Mouse (Mus musculus) ovary, adult 18-20 months (tissue): ENCODE results near the gene Ncln.

Experiments
- DNase-seq: peaks from one replicate; pipeline ENCODE4 v3.0.0; 2022; ENCODE audit warnings: low spot score, mixed read lengths

Gene Ncln

GRCm38 (mm10) chr10:81513798-81514197 lies 17.6 kb upstream of the Ncln start:
- DNase-seq = no peak

GRCm38 (mm10) chr10:81510246-81510810 lies 14.1 kb upstream of the Ncln start:
- no peak for DNase-seq

- DNase-seq = no peak
Observed at GRCm38 (mm10) chr10:81507691-81508489, 11.7 kb upstream of the Ncln start.

GRCm38 (mm10) chr10:81507095-81507494 lies 10.9 kb upstream of the Ncln start:
- no peak for DNase-seq

- no peak for DNase-seq
Observed at GRCm38 (mm10) chr10:81505016-81505664, 8.9 kb upstream of the Ncln start.

GRCm38 (mm10) chr10:81502658-81503057 lies 6.5 kb upstream of the Ncln start:
- peak; percentile 55 for DNase-seq

GRCm38 (mm10) chr10:81501863-81502262 lies 5.7 kb upstream of the Ncln start:
- no peak for DNase-seq

- DNase-seq = no peak
Observed at GRCm38 (mm10) chr10:81500032-81500431, 3.8 kb upstream of the Ncln start, which contains the start of gene S1pr4. Gene S1pr4 (minus strand): TSS chr10:81500132.

GRCm38 (mm10) chr10:81499250-81499901 lies 3.2 kb upstream of the Ncln start:
- no peak for DNase-seq

- DNase-seq = no peak
Observed at GRCm38 (mm10) chr10:81498316-81499249, 2.4 kb upstream of the Ncln start.

- DNase-seq = no peak
Observed at GRCm38 (mm10) chr10:81497401-81498270, 1.4 kb upstream of the Ncln start.

- no peak for DNase-seq
Observed at GRCm38 (mm10) chr10:81496969-81497368, 777 bp upstream of the Ncln start.

GRCm38 (mm10) chr10:81495616-81496263 lies 452 bp downstream of the Ncln start:
- no peak for DNase-seq

GRCm38 (mm10) chr10:81495151-81495550 lies 1.0 kb downstream of the Ncln start:
- no peak for DNase-seq

GRCm38 (mm10) chr10:81494260-81495041 lies 1.7 kb downstream of the Ncln start:
- DNase-seq = no peak

- no peak for DNase-seq
Observed at GRCm38 (mm10) chr10:81493601-81494220, 2.5 kb downstream of the Ncln start.

GRCm38 (mm10) chr10:81492606-81493240 lies 3.5 kb downstream of the Ncln start:
- DNase-seq = no peak

GRCm38 (mm10) chr10:81491018-81491417 lies 5.2 kb downstream of the Ncln start:
- DNase-seq = no peak
